Mouse (Mus musculus) lung, adult 2 months (tissue): ENCODE results near the gene Klk9. TPM values are rescaled to one million over a fixed set of nuclear protein-coding genes. Genes with fewer than 3 reads are reported as not detected.
A peak's percentile ranks its signal among the peaks of the same experiment; 100 is the strongest.

Experiments used
- DNase-seq: peaks from one replicate; pipeline ENCODE4 v3.0.0; 2022
- H3K4me1 ChIP-seq: fragments of 200-500 bp; 2 replicates; pipeline ENCODE4 v1.6.1; 2011; ENCODE audit warnings: low read length; ENCODE audit not compliant: control insufficient read depth, insufficient read depth
- H3K4me3 ChIP-seq: fragments of 200-500 bp; replicated peaks from 2 replicates; pipeline ENCODE3; 2011; ENCODE audit warnings: low read depth, mild to moderate bottlenecking, control low read depth, low read length; ENCODE audit errors: extremely low read depth
- CTCF ChIP-seq: fragments of 200-500 bp; IDR thresholded peaks from 2 replicates; pipeline ENCODE4 v1.5.1; 2011; ENCODE audit warnings: mild to moderate bottlenecking, low read length, control low read depth; ENCODE audit not compliant: insufficient read depth
- POLR2A ChIP-seq: fragments of 200-500 bp; IDR thresholded peaks from 2 replicates; pipeline ENCODE4 v1.6.1; 2011; ENCODE audit warnings: low read depth, mild to moderate bottlenecking, control low read depth, low read length, borderline replicate concordance; ENCODE audit errors: extremely low read depth
- WGBS: fragments of 180-500 bp; shearing (Covaris S2); methylation state at CpG from one replicate; pipeline ENCODE4 v1.1.7; 2018; 5-methylcytosine and 5-hydroxymethylcytosine counted together
- polyA plus RNA-seq: library from polyadenylated mRNA; depleted of rRNA; stranded (reverse); fragments of >200 nt; gene quantifications from 2 replicates; pipeline ENCODE4 v1.2.3, GENCODE M21; 2012

Klk9 gene
- polyA plus RNA-seq, 1 experiment, result 11.6 TPM

DNA sequence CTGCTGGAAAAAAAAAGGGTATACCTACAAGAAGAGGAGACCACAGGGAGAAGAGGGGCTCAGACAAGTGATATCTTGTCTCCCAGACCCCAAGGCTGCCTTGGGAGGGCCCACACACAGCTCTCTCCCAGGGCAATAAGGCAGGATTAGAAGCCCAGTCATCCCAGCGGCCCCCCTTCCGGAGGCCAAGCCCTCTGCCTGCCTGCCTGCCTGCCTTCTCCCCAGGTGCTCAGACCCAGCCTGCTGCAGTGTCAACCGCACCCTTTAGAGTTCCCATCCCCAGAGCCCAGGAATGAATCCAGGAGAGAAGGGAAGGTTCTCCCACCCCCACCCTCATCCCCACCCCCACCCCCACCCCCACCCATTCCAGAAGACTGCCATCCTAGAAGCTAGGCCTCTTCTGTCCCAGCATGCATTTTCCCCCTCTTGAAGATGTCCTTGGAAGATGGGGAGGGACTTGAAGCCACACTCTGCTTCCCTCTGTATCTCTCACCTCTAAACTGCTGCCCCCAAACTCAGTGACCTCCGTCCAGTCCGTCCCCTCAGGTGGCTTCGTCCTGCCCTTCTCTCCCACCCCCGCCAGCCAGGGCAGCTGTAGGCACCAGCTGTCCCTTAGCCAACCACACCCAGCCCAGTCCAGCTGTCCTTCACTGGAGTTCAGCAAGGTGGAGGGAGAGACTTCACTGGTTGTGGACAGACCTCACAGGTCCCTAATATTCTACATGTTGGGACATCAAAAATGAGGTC, 16.2 kb upstream of the Klk9 start:
- WGBS, result 55% methylated on average over 6 of the region's 7 CpGs
- Histone ChIP-seq H3K4me1 (no peaks in the 10 kb centered on the region), H3K4me3 (no peak overlapping the region)
- no peak for TF ChIP-seq POLR2A
- no peak for TF ChIP-seq CTCF
- DNase-seq, result peak; percentile 1

DNA sequence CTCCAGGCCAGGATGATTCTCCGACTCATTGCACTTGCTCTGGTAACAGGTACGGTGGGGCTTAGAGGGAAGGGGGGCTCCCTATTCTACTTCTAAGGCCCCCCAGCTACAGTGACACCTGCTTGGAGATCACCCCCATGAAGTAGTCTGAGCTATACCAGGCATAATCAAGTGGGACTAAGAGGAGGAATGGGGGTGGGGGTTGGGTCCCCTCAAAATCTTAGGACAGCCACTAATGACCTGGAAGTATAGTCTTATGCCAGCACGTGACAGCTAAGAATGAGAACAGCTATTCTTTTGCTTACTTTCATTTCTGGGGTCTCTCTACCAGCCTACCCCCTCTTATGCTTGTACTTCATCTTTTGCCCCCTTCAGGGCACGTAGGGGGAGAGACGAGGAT, 15.2 kb upstream of the Klk9 start:
- Histone ChIP-seq H3K4me3 (no peak overlapping the region), H3K4me1 (no peaks in the 10 kb centered on the region)
- peak; percentile 0 for DNase-seq
- no peak for TF ChIP-seq CTCF
- TF ChIP-seq POLR2A, result no peak
- 78% methylated on average over 5 of the region's 5 CpGs for WGBS

DNA sequence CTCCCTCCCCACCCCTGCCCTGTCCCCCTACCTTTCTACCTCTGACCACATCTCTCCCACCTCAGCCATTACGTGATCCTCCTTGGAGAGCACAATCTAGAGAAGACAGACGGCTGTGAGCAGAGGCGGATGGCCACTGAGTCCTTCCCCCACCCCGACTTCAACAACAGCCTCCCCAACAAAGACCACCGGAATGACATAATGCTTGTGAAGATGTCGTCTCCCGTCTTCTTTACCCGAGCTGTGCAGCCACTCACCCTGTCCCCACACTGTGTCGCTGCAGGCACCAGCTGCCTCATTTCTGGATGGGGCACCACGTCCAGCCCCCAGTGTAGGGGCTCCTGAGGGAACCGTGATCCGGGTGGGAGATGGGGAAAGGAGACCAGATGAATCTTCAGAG, 14.3 kb upstream of the Klk9 start:
- peak; percentile 1 for DNase-seq
- Histone ChIP-seq H3K4me1 (no peaks in the 10 kb centered on the region), H3K4me3 (no peak overlapping the region)
- WGBS, result 86% methylated on average over 12 of the region's 12 CpGs
- TF ChIP-seq CTCF (no peak), POLR2A (no peak)

DNA sequence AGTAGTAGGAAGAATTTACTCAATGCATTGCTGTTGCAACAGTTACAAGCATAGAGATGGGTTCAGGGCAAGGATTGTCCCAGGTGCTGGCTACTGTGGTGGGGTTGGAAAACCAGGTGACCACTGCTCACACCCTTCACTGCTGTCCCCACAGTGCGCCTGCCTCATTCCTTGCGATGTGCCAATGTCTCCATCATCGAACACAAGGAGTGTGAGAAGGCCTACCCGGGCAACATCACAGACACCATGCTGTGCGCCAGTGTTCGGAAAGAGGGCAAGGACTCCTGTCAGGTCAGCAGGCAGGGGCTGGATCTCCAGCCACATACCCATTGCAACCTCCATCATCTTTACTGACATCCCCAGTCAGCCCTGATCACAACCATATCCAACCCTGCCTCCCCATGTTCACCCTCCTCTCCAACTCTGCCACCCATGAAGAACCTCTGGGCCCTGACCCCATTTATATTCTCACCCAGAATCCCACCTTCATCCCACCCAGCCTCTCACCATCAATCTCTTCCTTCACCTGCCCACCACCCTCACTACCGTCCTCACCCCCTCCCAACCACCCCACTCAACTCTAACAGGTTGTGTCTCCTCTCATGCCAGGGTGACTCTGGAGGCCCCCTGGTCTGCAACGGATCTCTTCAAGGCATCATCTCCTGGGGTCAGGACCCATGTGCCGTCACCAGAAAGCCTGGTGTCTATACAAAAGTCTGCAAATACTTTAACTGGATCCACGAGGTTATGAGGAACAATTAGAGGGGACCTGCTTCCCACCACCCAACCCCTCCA, 13.3 kb upstream of the Klk9 start:
- H3K4me3 ChIP-seq, result no peak overlapping the region
- WGBS, result 88% methylated on average over 10 of the region's 10 CpGs
- TF ChIP-seq POLR2A (no peak), CTCF (no peak)
- peak; percentile 0 for DNase-seq
- H3K4me1 ChIP-seq, result no peaks in the 10 kb centered on the region

DNA sequence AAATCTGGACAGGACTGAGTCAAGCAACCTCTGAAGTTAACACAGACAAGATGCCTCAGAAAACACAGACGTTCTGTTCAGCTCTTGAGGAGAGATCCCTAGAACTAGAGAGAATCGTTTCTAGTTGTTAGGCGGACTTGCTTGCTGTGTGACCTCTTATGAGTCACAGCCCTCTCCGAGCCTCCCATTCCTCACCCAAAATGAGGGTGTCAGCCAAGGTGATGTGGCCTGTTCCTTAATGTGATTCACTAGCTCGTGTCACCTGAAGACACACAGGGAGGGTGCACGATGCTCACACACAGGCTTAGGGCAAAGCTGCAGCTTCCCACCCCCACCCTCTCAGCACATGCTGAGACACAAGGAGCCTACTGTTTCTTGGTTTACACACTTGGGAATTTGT, 11.4 kb upstream of the Klk9 start:
- H3K4me3 ChIP-seq, result no peak overlapping the region
- WGBS, result 40% methylated on average over 6 of the region's 6 CpGs
- no peaks in the 10 kb centered on the region for H3K4me1 ChIP-seq
- no peak for DNase-seq
- TF ChIP-seq POLR2A, result no peak
- TF ChIP-seq CTCF, result no peak

DNA sequence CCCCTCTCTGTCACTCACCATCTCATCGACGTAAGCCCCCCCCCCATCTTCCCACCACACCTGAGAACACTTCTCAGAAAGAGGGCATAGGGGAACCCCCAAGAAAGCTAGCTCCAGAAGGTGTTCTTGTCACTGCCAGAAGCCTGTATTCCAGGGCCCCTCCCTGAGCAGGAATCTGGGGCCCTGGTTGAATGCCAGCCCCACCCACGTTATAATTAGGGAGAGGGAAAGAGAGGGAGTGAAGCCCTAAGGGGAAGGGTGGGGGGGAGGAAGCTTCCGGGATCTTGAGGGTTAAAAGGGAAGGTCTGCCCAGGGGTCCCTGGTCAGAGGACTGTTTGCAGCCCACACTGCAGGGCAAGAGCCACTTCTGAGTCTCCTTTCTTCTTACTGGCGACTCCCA, 10.9 kb upstream of the Klk9 start, which contains the start of gene Klk10:
Klk10 (plus strand) TSS at position 290 of the 400 bp plus-strand sequence.
- Histone ChIP-seq H3K4me1 (no peaks in the 10 kb centered on the region), H3K4me3 (no peak within 1 kb of the TSS)
- TF ChIP-seq POLR2A (no peak), CTCF (no peak)
- 36% methylated on average over 5 of the region's 5 CpGs for WGBS
- no peak for DNase-seq

DNA sequence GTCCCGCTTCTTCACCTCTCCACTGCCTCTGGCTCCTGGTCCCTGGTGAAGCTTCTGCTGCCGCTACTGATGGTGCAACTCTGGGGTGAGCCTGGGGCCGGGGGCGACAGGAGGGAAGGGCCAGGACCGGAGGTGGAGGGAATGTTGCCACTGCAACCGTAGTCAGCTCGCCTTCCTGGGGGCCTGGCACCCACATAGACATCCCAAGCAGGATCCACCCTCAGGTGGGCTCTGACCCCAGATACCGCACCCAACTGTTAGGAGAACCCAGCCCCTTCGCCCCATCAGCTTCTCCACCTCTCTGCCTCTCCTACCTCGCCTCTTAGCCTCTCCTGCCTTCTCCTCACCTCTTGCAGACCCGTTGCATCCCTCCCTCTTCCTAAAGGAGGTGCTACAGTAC, 10.2 kb upstream of the Klk9 start:
- Histone ChIP-seq H3K4me1 (no peaks in the 10 kb centered on the region), H3K4me3 (no peak overlapping the region)
- no peak for DNase-seq
- 86% methylated on average over 11 of the region's 11 CpGs for WGBS
- no peak for TF ChIP-seq POLR2A
- no peak for TF ChIP-seq CTCF

DNA sequence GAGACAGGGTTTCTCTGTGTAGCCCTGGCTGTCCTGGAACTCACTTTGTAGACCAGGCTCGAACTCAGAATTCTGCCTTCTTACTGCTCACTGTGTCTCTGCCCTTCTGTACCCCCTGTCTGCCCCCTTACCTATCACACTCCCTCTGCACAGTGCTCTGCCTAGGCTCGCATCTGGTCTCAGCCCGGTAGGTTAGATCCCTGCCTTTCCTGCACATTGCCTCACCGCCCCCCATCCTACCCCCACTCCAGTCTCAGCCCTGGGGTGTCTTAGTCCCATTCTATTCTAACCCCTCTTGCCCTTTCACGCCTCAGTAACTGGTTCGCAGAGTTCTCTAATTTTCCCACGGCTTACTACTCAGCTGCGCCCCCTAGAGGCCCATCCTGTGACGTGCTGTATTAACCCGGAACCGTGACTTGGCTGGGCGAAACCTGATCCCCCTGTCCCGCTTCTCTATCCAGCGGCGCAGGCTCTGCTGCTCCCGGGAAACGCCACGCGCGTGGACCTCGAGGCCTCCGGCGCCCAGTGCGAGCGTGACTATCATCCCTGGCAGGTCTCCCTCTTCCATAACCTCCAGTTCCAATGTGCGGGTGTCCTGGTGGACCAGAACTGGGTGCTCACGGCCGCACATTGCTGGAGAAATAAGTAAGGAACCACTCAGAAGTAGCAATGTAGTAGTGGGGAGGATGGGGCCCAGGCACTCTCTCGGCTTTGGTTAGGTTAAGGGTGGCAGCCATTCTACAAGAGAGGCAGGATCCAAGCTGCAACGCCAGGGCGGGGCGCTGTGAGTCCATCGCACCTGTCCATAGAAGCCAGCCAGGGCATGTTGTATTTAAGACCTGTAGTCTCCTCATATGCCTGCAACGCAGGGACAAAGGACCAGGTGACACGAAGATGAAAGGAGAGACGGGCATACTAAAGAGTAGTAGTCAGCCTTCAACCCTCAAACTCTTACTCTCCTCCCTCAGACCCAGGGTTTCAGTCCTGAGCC, 9.1 kb upstream of the Klk9 start:
- Histone ChIP-seq H3K4me3 (peak overlapping the region; percentile 6), H3K4me1 (no peaks in the 10 kb centered on the region)
- TF ChIP-seq POLR2A (no peak), CTCF (peak; percentile 78)
- WGBS, result 9% methylated on average over 36 of the region's 36 CpGs
- DNase-seq, result peak; percentile 86

DNA sequence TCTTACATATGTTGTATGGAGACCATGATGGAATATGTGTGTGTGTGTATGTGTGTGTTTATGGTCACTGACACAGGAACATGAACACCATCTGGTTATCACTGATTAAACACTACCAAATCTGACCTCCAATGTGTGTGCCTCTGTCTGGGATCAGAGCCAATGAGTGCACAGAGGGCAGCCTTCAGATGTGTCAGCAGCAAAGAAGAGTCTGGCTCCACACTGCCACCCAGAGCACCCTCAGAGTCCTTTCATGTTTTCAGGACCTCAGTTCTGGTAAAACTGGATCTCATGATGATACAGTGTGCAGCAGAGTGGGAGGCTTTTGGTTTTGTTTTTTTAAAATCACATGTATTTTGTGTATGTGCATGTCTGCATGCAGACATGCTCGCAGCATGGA, 6.4 kb upstream of the Klk9 start:
- no peak for DNase-seq
- 87% methylated on average over 1 of the region's 1 CpGs for WGBS
- no peaks in the 10 kb centered on the region for H3K4me1 ChIP-seq
- no peak overlapping the region for H3K4me3 ChIP-seq
- TF ChIP-seq CTCF, result 0 out of 2 replicates have a peak, but pooled peaks have one; percentile 13
- TF ChIP-seq POLR2A, result no peak

DNA sequence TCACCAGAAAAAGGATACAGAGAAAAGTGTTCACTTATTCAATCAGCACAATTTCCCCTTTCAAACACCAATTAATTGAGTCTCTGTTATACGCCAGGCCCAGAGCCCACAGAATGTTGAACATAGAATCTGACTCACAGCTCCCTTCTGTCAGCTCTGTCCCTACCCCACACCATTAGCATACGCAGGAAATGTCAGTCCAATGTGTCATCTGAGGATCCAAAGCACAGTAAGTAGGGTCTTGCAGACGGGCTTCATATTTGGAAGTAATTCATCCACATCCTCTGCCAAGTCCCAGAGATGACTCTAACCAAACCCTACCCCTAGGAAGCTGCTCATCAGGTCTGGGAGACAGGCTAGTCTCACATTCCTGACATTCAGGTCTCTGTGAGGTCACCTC, 3.6 kb upstream of the Klk9 start:
- DNase-seq, result no peak
- Histone ChIP-seq H3K4me3 (no peak overlapping the region), H3K4me1 (no peaks in the 10 kb centered on the region)
- no peak for TF ChIP-seq POLR2A
- no peak for TF ChIP-seq CTCF
- 57% methylated on average over 3 of the region's 3 CpGs for WGBS
